Mouse (Mus musculus) thymus, adult 2 months (tissue): ENCODE results near the gene Olfr656. TPM values are rescaled to one million over a fixed set of nuclear protein-coding genes. Genes with fewer than 3 reads are reported as not detected.

ENCODE experiments used
- DNase-seq: peaks from one replicate; pipeline ENCODE4 v3.0.0; 2021
- H3K27ac ChIP-seq: fragments of 200-500 bp; 2 replicates; pipeline ENCODE4 v1.5.1; 2012; ENCODE audit warnings: low read length, control low read depth; ENCODE audit not compliant: control insufficient read depth, insufficient read depth
- H3K27me3 ChIP-seq: fragments of 200-500 bp; 2 replicates; pipeline ENCODE4 v1.6.1; 2012; ENCODE audit warnings: mild to moderate bottlenecking, low read length, moderate library complexity, mixed read lengths; ENCODE audit not compliant: control insufficient read depth, insufficient read depth
- H3K36me3 ChIP-seq: fragments of 200-500 bp; 2 replicates; pipeline ENCODE4 v1.6.1; 2012; ENCODE audit warnings: mild to moderate bottlenecking, low read length, moderate library complexity; ENCODE audit not compliant: control insufficient read depth, insufficient read depth
- H3K4me1 ChIP-seq: fragments of 200-500 bp; replicated peaks from 2 replicates; pipeline ENCODE4 v1.6.1; 2012; ENCODE audit warnings: low read length; ENCODE audit not compliant: control insufficient read depth, insufficient read depth
- H3K4me3 ChIP-seq: fragments of 200-500 bp; 2 replicates; pipeline ENCODE4 v1.5.1; 2012; ENCODE audit warnings: mild to moderate bottlenecking, low read length, control low read depth, moderate library complexity; ENCODE audit not compliant: control insufficient read depth, insufficient read depth
- CTCF ChIP-seq: fragments of 200-500 bp; IDR thresholded peaks from 2 replicates; pipeline ENCODE4 v1.5.1; 2012; ENCODE audit warnings: mild to moderate bottlenecking, control low read depth, low read length, moderate library complexity, borderline replicate concordance; ENCODE audit not compliant: control insufficient read depth, poor library complexity, insufficient read depth; ENCODE audit errors: extremely low read depth
- POLR2A ChIP-seq: fragments of 200-500 bp; IDR thresholded peaks from 2 replicates; pipeline ENCODE4 v1.6.1; 2012; ENCODE audit warnings: mild to moderate bottlenecking, low read length, control low read depth, moderate library complexity; ENCODE audit not compliant: control insufficient read depth, poor library complexity, insufficient read depth; ENCODE audit errors: extremely low read depth
- WGBS: fragments of 180-500 bp; shearing (Covaris S2); methylation state at CpG from one replicate; pipeline ENCODE4 v1.1.7; 2018; 5-methylcytosine and 5-hydroxymethylcytosine counted together
- polyA plus RNA-seq: library from polyadenylated mRNA; depleted of rRNA; stranded (reverse); fragments of >200 nt; gene quantifications from 2 replicates; pipeline ENCODE4 v1.2.3, GENCODE M21; 2012; rRNA removed

Olfr656 gene
- polyA plus RNA-seq, 1 experiment: not detected

DNA sequence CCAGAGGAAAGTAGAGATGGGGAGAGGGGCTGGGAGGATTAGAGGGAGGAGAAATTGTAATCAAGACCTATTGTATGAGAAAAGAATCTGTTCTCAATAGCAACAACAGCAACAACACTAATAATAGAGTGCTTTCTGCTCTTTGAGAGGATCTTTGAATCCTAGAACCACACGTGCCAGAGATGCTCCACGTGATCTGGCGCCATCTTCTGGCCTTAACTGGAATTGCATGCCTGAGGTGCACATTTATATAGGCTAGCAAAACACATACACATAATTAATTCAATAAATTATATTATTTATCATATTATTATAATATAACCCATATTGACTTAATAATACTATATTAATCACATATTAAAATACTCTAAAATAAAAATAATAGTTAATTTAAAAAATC lies 10.6 kb upstream of the Olfr656 start:
- no peak overlapping the region for H3K27ac ChIP-seq
- TF ChIP-seq CTCF (no peak), POLR2A (no peak)
- DNase-seq: peak; percentile 57
- H3K27me3 ChIP-seq: no peaks in the 10 kb centered on the region
- no peaks in the 10 kb centered on the region for H3K36me3 ChIP-seq
- H3K4me1 ChIP-seq: no peaks in the 10 kb centered on the region
- no peak overlapping the region for H3K4me3 ChIP-seq
- WGBS: 21% methylated on average over 3 of the region's 3 CpGs

- TF ChIP-seq CTCF: no peak
- no peak for TF ChIP-seq POLR2A
- no peak overlapping the region for H3K4me3 ChIP-seq
- no peak for DNase-seq
- H3K27ac ChIP-seq: no peak overlapping the region
- H3K4me1 ChIP-seq: no peaks in the 10 kb centered on the region
- H3K36me3 ChIP-seq: no peaks in the 10 kb centered on the region
- no peaks in the 10 kb centered on the region for H3K27me3 ChIP-seq
Observed at GRCm38 (mm10) chr7:104604727-104605126, 9.0 kb upstream of the Olfr656 start.

DNA sequence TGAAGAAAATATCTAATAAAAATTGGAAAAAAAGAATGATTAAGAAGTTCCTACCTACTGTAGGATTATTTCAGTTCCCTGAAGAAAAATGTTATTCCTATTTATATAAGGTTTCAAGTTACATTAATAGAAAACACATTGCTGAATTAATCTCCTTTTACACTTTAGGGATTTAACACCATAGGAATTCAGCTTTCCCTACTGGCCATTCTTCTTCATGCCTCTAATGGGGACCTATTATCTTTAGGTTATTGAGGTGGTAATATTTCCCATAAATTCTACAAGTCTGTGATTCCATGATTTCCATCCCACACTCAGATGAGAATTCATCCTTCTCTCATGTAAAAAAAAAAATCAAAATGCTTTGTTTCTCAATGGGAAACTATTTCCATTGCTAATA lies 10.7 kb downstream of the Olfr656 start, which contains the start of gene Olfr657:
Gene Olfr657 (plus strand): TSS at position 301 of the 400 bp plus-strand sequence.
- no peak within 1 kb of the TSS for H3K27ac ChIP-seq

DNA sequence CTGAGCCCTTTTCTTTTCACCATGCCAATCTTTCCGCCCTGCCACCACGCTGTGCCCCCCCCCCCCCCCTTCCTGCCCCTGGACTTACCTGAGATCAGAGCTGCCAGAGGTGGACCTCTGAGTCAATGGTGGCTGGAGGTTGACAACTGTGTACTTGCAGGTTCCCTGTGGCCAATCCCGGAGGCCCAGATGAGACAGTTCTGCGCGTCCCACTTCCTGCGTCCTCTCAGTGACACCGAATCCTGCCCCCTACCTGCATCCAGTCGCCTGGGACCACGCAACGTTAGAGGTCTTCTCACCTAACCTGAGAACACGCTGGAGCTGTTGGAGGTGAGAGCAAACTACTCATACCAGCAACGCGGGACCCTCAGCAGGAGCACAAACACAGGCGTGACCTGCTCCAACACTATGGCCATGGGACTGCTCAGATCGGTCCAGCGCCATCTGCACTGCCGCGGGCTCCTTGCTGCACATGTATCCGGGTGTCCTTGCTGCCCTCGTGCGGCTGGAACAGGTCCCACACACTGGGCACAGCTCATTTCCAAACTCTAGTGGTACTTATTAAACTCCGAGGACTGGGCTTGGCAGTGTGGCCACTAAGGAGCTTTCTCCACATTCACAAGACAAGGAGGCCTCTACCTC lies 33.2 kb downstream of the Olfr656 start, which contains the start of gene Olfr658:
Gene Olfr658 (minus strand): TSS at position 465 of the 642 bp plus-strand sequence.
- WGBS: 24% methylated on average over 22 of the region's 22 CpGs
- no peaks in the 10 kb centered on the region for H3K27me3 ChIP-seq
- H3K27ac ChIP-seq: no peak within 1 kb of the TSS
- peak within 1 kb of the TSS; percentile 3 for H3K4me3 ChIP-seq
- no peaks in the 10 kb centered on the region for H3K4me1 ChIP-seq
- DNase-seq: peak; percentile 20
- TF ChIP-seq POLR2A: no peak
- no peaks in the 10 kb centered on the region for H3K36me3 ChIP-seq

More for the DNA sequence above, 10.7 kb downstream of the Olfr656 start, which contains the start of gene Olfr657:
- Histone ChIP-seq H3K36me3 (no peaks in the 10 kb centered on the region), H3K4me3 (no peak within 1 kb of the TSS), H3K27me3 (no peaks in the 10 kb centered on the region), H3K4me1 (no peaks in the 10 kb centered on the region)
- TF ChIP-seq POLR2A (no peak), CTCF (no peak)
- DNase-seq: no peak

- no peaks in the 10 kb centered on the region for H3K27me3 ChIP-seq
- TF ChIP-seq CTCF (no peak), POLR2A (no peak)
- no peaks in the 10 kb centered on the region for H3K36me3 ChIP-seq
- WGBS: 92% methylated on average over 3 of the region's 3 CpGs
- no peaks in the 10 kb centered on the region for H3K4me1 ChIP-seq
- H3K4me3 ChIP-seq: no peak within 1 kb of the TSS
- no peak for DNase-seq
- H3K27ac ChIP-seq: no peak within 1 kb of the TSS
Observed at GRCm38 (mm10) chr7:104666453-104666852, 52.7 kb downstream of the Olfr656 start, which contains the start of gene Olfr659. Olfr659 (plus strand) TSS chr7:104666753.

Other genes with a start within 250 kb of the Olfr656 start
- gene Trim30b, start 244.1 kb upstream of the Olfr656 start, polyA plus RNA-seq: 0.34 and 0.74 TPM in 2 replicates
- gene Trim30c, start 213.1 kb upstream of the Olfr656 start, polyA plus RNA-seq: 0.06 TPM in 1 of 2 replicates, not detected in the other
- gene Trim30a, start 148.8 kb upstream of the Olfr656 start, polyA plus RNA-seq: 10.3 and 16.8 TPM in 2 replicates
- gene Trim30d, start 106.1 kb upstream of the Olfr656 start, polyA plus RNA-seq: 2.2 and 4.8 TPM in 2 replicates
- gene Olfr651, start 63.8 kb upstream of the Olfr656 start, polyA plus RNA-seq: not detected in 2 replicates
- not detected in 2 replicates for gene Olfr652, start 53.1 kb upstream of the Olfr656 start, polyA plus RNA-seq
- not detected in 2 replicates for gene Olfr653, start 36.6 kb upstream of the Olfr656 start, polyA plus RNA-seq
- gene Olfr654, start 26.9 kb upstream of the Olfr656 start, polyA plus RNA-seq: not detected in 2 replicates
- gene Olfr655, start 12.2 kb upstream of the Olfr656 start, polyA plus RNA-seq: not detected in 2 replicates
- gene Olfr657, start 10.8 kb downstream of the Olfr656 start, polyA plus RNA-seq: not detected in 2 replicates
- not detected in 2 replicates for gene Olfr658, start 33.4 kb downstream of the Olfr656 start, polyA plus RNA-seq
- gene Olfr659, start 52.8 kb downstream of the Olfr656 start, polyA plus RNA-seq: not detected in 2 replicates
- gene Olfr661, start 72.5 kb downstream of the Olfr656 start, polyA plus RNA-seq: not detected in 2 replicates
- 0.08 and 0.12 TPM in 2 replicates for gene Usp17le, start 163.5 kb downstream of the Olfr656 start, polyA plus RNA-seq
- not detected in 2 replicates for gene Usp17lb, start 228.6 kb downstream of the Olfr656 start, polyA plus RNA-seq
- not detected in 2 replicates for gene Usp17la, start 243.1 kb downstream of the Olfr656 start, polyA plus RNA-seq